ENCODE assay signal across 10 mouse cellular contexts in the genomic region with DNA sequence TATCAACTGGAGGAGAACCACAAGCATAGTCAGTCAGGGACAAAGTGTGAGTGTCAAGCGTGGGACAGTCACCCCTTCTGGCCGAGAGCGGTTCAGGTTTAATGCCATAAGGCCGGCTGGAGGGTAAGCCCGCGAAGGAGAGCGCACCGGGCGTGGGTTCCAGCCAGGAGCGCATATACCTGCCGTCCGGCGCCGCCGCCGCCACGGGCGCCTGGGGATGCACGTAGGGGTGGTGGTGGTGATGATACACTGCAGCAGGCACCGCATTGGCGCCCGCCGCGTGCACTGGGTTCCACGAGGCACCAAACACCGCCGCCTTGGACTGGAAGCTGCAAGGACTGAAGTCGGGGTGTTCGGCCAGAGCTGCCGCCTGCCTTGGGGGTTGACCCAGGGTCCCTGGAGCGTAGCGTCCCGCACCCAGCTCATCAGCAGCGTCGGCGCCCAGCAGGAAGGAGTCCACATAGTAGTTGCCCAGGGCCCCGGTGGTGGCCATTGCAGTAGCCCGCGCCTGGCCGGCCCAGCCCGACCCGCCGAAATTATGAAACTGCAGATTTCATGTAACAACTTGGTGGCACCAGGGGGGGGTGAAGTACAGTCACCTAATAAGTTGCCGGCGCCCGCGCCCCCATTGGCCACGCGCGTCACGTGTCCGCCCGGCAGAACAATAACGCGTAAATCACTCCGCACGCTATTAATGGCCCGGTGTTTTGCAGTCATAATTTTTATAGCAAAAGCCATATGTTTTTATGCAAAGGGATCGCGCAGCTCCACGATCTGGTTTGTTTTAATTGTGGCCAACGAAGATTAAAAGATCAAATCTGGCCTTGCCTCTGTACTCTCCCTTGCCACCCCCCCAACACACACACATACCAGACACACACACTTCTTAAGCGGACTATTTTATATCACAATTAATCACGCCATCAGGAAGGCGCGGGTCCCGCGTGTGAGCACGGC. TPM values are rescaled to one million over a fixed set of nuclear protein-coding genes. Genes with fewer than 3 reads are reported as not detected.
A peak's percentile ranks its signal among the peaks of the same experiment; 100 is the strongest.
DNase-seq lines count a peak whose midpoint lies in the region; ATAC-seq lines count a peak whose summit lies in the region.
"Had no signal": no experiment of that assay in that cellular context is flagged by ENCODE, and none has a peak within 500 bp of the region (broad histone marks: within the 10 kb centered on the region; RNA-seq: fewer than 3 reads in every experiment).

No protein-coding gene starts in this region.

- H3K27me3 ChIP-seq in forebrain, embryonic 11.5 days (ENCODE audit: control insufficient read depth, insufficient read depth, low read length) = peaks cover 98% of the 10 kb centered on the region
- H3K27me3 ChIP-seq in forebrain, embryonic 13.5 days = peaks cover 99% of the 10 kb centered on the region
- peaks cover 93% of the 10 kb centered on the region for H3K27me3 ChIP-seq in megakaryocyte, embryonic 14.5 days (replicated peaks)

- H3K4me2 ChIP-seq in forebrain, embryonic 11.5 days (ENCODE audit: low read depth, low read length, severe bottlenecking) = no peak overlapping the region
- H3K4me2 ChIP-seq in forebrain, embryonic 13.5 days = no peak overlapping the region

- DNase-seq in forebrain, embryonic 11.5 days (ENCODE audit: low spot score) = peak; percentile 71
- peak; percentile 65 for DNase-seq in ES-CJ7 (ENCODE audit: low read depth, low spot score)
- DNase-seq in kidney, adult 11 months = peak; percentile 91
- DNase-seq in left cerebral cortex, postnatal 25 days (ENCODE audit: low spot score in 2 of 2) = no peak
- no peak for DNase-seq in right cerebral cortex, postnatal 4 days
- DNase-seq in ovary, postnatal 14 days (ENCODE audit: low spot score) = no peak

- H3K9ac ChIP-seq in forebrain, embryonic 11.5 days (ENCODE audit: low read length) = no peak overlapping the region
- H3K9ac ChIP-seq in forebrain, embryonic 13.5 days = no peak overlapping the region

- H3K36me3 ChIP-seq in forebrain, embryonic 11.5 days (ENCODE audit: control insufficient read depth, insufficient read depth, low read length) = no peaks in the 10 kb centered on the region
- H3K36me3 ChIP-seq in forebrain, embryonic 13.5 days (ENCODE audit: poor library complexity, severe bottlenecking) = no peaks in the 10 kb centered on the region
- H3K36me3 ChIP-seq in megakaryocyte, embryonic 14.5 days (replicated peaks; ENCODE audit: low read length) = no peaks in the 10 kb centered on the region
- H3K36me3 ChIP-seq: G1E had no signal

- H3K4me3 ChIP-seq in forebrain, embryonic 11.5 days (ENCODE audit: low read depth, low read length) = no peak overlapping the region
- H3K4me3 ChIP-seq in forebrain, embryonic 13.5 days = no peak overlapping the region
- peak overlapping the region; percentile 91 for H3K4me3 ChIP-seq in megakaryocyte, embryonic 14.5 days (replicated peaks)

- intact Hi-C loops in left cerebral cortex, postnatal 25 days (cut with DNase I) = no loop called here

- WGBS in forebrain, embryonic 11.5 days = 3% methylated on average over 69 of the region's 69 CpGs
- WGBS in forebrain, embryonic 13.5 days = 3% methylated on average over 69 of the region's 69 CpGs

- H3K4me1 ChIP-seq in forebrain, embryonic 11.5 days (replicated peaks; ENCODE audit: control insufficient read depth, insufficient read depth, low read length) = peaks cover 3% of the 10 kb centered on the region
- peaks cover 7% of the 10 kb centered on the region for H3K4me1 ChIP-seq in forebrain, embryonic 13.5 days
- peaks cover 76% of the 10 kb centered on the region for H3K4me1 ChIP-seq in megakaryocyte, embryonic 14.5 days

- ATAC-seq in forebrain, embryonic 11.5 days (replicated peaks; ENCODE audit: low FRiP score) = no peak
- no peak for ATAC-seq in forebrain, embryonic 13.5 days

- H3K9me3 ChIP-seq in forebrain, embryonic 11.5 days (ENCODE audit: control insufficient read depth, low read length) = no peaks in the 10 kb centered on the region
- H3K9me3 ChIP-seq in forebrain, embryonic 13.5 days (replicated peaks) = no peaks in the 10 kb centered on the region
- H3K9me3 ChIP-seq in megakaryocyte, embryonic 14.5 days = no peaks in the 10 kb centered on the region
- H3K9me3 ChIP-seq: G1E had no signal

- no peak overlapping the region for H3K27ac ChIP-seq in forebrain, embryonic 11.5 days (ENCODE audit: low read depth, low read length)
- H3K27ac ChIP-seq in forebrain, embryonic 13.5 days = no peak overlapping the region

RNA-seq across cellular contexts. Expression of a gene that starts 4.2 kb away (rescaled TPM):
- polyA plus RNA-seq in forebrain, embryonic 11.5 days (2014; fragmentation: Nextera tagmentation; extraction: Ambion mirVana) = not detected in 2 replicates
- not detected in 2 replicates for polyA plus RNA-seq in forebrain, embryonic 13.5 days (2015; fragmentation: Nextera tagmentation; extraction: Ambion mirVana)
- 2.8 and 3.2 TPM in 2 replicates for polyA plus RNA-seq in megakaryocyte, embryonic 14.5 days (2012; ENCODE audit: insufficient read depth, low replicate concordance)
- total RNA-seq in left cerebral cortex, postnatal 25 days (2021) = not detected

RNA-seq across cellular contexts. Expression of a gene that starts 5.0 kb away (rescaled TPM):
- not detected in 2 replicates for polyA plus RNA-seq in forebrain, embryonic 11.5 days (2014; fragmentation: Nextera tagmentation; extraction: Ambion mirVana)
- polyA plus RNA-seq in forebrain, embryonic 13.5 days (2015; fragmentation: Nextera tagmentation; extraction: Ambion mirVana) = not detected in 2 replicates
- 3.8 TPM in 1 of 2 replicates, not detected in the other for polyA plus RNA-seq in megakaryocyte, embryonic 14.5 days (2012; ENCODE audit: insufficient read depth, low replicate concordance)
- total RNA-seq in left cerebral cortex, postnatal 25 days (2021) = not detected
- polyA plus RNA-seq: G1E had no signal

RNA-seq across cellular contexts. Expression of a gene that starts 12.8 kb away (rescaled TPM):
- polyA plus RNA-seq in forebrain, embryonic 11.5 days (2014; fragmentation: Nextera tagmentation; extraction: Ambion mirVana) = not detected in 2 replicates
- polyA plus RNA-seq in forebrain, embryonic 13.5 days (2015; fragmentation: Nextera tagmentation; extraction: Ambion mirVana) = not detected in 2 replicates
- not detected in 2 replicates for polyA plus RNA-seq in megakaryocyte, embryonic 14.5 days (2012; ENCODE audit: insufficient read depth, low replicate concordance)
- total RNA-seq in left cerebral cortex, postnatal 25 days (2021) = not detected
- total RNA-seq: G1E had no signal
- polyA plus RNA-seq: G1E; heart, embryonic 16.5 days had no signal

RNA-seq across cellular contexts. Expression of a gene that starts 12.8 kb away (rescaled TPM):
- not detected in 2 replicates for polyA plus RNA-seq in forebrain, embryonic 11.5 days (2014; fragmentation: Nextera tagmentation; extraction: Ambion mirVana)
- polyA plus RNA-seq in forebrain, embryonic 13.5 days (2015; fragmentation: Nextera tagmentation; extraction: Ambion mirVana) = not detected in 2 replicates
- polyA plus RNA-seq in megakaryocyte, embryonic 14.5 days (2012; ENCODE audit: insufficient read depth, low replicate concordance) = 0.21 TPM in 1 of 2 replicates, not detected in the other
- total RNA-seq in left cerebral cortex, postnatal 25 days (2021) = not detected
- polyA plus RNA-seq: G1E had no signal

RNA-seq across cellular contexts. Expression of a gene that starts 14.8 kb away (rescaled TPM):
- not detected in 2 replicates for polyA plus RNA-seq in forebrain, embryonic 11.5 days (2014; fragmentation: Nextera tagmentation; extraction: Ambion mirVana)
- polyA plus RNA-seq in forebrain, embryonic 13.5 days (2015; fragmentation: Nextera tagmentation; extraction: Ambion mirVana) = 0.09 TPM in 1 of 2 replicates, not detected in the other
- polyA plus RNA-seq in megakaryocyte, embryonic 14.5 days (2012; ENCODE audit: insufficient read depth, low replicate concordance) = 0.10 TPM in 1 of 2 replicates, not detected in the other
- total RNA-seq in left cerebral cortex, postnatal 25 days (2021) = not detected
- polyA plus RNA-seq: G1E; heart, embryonic 16.5 days had no signal

Comparison
In these comparisons a context has a peak if more than half of its experiments do, and no peak if none do; other contexts are left out.
1. DNase-seq: peak in forebrain, embryonic 11.5 days (single experiment), ES-CJ7 (single experiment) and kidney, adult 11 months (single experiment); none in left cerebral cortex, postnatal 25 days (0 of 2), right cerebral cortex, postnatal 4 days (single experiment) and ovary, postnatal 14 days (single experiment).